Mouse (Mus musculus) stomach, postnatal 0 days (tissue): ENCODE results near the gene Asic4.

Experiments used
- CTCF ChIP-seq: IDR thresholded peaks from 2 replicates; pipeline ENCODE4 v1.5.1; 2016; ENCODE audit warnings: antibody characterized with exemption, low read depth, mild to moderate bottlenecking, moderate library complexity
- EP300 ChIP-seq: optimal IDR thresholded peaks from 2 replicates; pipeline ENCODE3; 2016; ENCODE audit warnings: antibody characterized with exemption

DNA sequence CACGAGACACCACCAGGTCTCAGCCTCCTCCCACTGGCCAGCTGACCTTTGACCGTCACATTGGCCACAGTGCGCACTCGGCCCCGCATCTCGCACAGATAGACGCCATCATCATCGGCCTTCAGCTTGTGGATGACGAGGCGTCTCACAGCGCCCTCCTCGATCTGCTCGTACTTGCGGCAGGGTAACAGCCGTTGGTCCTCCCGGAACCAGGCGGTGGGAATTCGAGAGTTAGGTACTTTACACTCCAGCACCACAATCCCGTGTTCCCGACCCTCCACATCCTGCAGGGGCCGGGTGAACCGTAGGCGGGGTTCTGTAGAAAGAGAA lies 53.4 kb downstream of the Asic4 start:
- TF ChIP-seq CTCF (no peak), EP300 (no peak)
